Mouse (Mus musculus): ENCODE measurements around the gene Fndc3b.

DNA sequence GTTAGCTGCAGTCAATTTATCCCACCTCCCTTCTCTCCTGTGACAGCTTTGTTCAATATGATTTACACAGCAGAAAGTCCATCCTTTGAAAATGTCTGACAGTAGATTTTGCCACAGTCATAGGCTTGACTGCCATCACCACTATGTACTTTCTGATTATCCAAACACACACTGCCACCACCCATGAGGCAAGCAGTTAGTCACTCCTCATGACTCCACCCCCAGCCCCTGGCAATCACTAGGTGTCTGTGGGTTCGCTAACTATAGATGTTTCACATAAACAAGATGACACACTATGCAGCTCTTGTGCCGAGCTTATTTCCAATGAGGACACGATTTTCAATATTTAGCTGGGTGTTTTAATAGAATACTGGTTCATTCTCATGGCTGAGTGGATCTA lies 160.1 kb downstream of the Fndc3b start:
- TF ChIP-seq CTCF (IDR thresholded peaks at IDR 0.05; ENCODE audit: extremely low read depth, insufficient read depth, low read length) (no peak), POLR2A (IDR thresholded peaks at IDR 0.05; ENCODE audit: extremely low read depth, insufficient read depth, low read length) (no peak)

Measured in cortical plate, adult 2 months (tissue).